Mouse (Mus musculus): ENCODE results near the gene Zswim5.

Zswim5 gene

DNA sequence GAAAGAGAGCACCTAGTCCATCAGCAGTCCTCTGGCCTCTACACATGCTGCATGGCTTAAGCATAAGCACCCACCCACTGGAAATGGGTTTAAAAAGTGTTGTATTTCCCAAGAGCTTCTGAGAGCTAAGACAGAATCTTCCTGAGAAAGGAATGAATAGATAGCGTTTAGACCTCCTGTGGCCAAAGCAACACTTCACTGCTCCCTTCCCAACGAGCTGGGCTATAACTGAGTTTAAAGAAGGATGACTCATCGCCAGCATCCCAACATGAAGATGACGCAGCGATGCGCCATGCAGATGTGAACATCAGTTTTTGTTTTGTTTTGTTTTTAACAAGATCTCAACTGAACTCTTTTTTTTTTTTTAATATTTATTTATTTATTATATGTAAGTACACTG lies 136.4 kb downstream of the Zswim5 start:
- ChIA-PET CTCF (interaction anchor here in 2 of 4 experiments (0.6 to 1.6 kb wide), 6 partner anchors 9 to 186 kb away, joined by 3 to 5 read pairs (median 4); no protein-coding TSS in a partner anchor), POLR2A (interaction anchor here (0.6 to 3.0 kb wide), 11 partner anchors 9 to 201 kb away, joined by 3 to 14 read pairs (median 3); partner anchors contain the start of gene Plk3 (in 1 of the 4))

DNA sequence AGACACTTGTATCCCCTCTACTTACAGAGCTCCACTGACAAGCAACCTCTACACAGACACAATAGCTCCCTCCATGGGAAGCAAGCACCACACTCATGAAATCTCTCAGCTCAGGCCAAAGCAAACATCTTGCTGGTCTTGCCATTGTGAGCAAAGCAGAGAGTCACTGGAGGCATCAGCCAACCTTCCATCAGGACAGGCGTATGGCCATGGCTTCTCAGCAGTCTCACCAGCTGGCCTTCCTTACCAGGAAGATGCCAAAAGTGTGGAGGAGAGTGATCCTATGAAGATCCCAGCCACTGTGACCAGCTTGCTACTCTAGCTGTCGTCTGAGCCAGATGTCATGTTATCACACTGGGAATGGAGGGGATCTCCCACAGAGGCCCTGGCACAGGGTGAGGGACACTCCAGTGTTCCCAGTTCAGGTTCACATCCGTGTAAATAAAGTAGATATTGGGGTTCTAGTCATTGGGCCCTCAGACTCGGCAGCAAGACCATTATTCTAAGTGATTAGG lies 137.8 kb downstream of the Zswim5 start:
- POLR2A ChIA-PET: interaction anchor here in 2 of 4 experiments (0.9 to 3.0 kb wide), 6 partner anchors 9 to 175 kb away, joined by 3 to 14 read pairs (median 4); partner anchors contain the start of genes Hectd3 (in 1 of the 2), Kif2c (in 1 of the 2) and Plk3 (in 1 of the 2)
- CTCF ChIA-PET: interaction anchor here in 3 of 4 experiments (0.7 to 1.0 kb wide), 6 partner anchors 9 to 114 kb away, joined by 3 read pairs; partner anchors contain the start of gene Hectd3 (in 1 of the 3)

GRCm38 (mm10) chr4:117017738-117018137 lies 140.6 kb downstream of the Zswim5 start:
- POLR2A ChIA-PET: interaction anchor here (0.6 to 8.0 kb wide), 18 partner anchors 9 to 393 kb away, joined by 3 to 61 read pairs (median 4); partner anchors contain the start of genes Hectd3 (in 2 of the 4), Plk3 (in 1 of the 4), Rps8 (in 1 of the 4) and Urod (in 1 of the 4)
- CTCF ChIA-PET: interaction anchor here in 3 of 4 experiments (0.9 to 3.2 kb wide), 10 partner anchors 8 to 128 kb away, joined by 3 to 14 read pairs (median 5); partner anchors contain the start of gene Hectd3 (in 2 of the 3)

DNA sequence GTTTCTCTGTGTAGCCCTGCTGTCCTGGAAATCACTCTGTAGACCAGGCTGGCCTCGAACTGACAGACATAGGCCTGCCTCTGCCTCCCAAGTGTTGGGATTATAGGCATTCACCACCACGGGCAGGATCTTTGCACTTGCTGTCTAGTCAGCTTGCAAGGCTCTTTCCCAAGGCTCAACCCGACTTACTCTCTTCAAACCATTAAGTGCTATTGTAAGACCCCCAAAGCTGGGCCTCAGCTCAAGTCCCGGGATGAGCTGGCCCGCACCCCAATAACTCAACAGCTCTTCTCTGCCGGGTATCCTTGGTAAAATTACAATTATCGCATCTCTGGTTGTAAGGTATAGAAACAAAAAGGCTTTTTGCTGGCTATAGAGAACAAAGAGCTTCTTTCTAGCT lies 141.2 kb downstream of the Zswim5 start:
- ChIA-PET POLR2A (interaction anchor here (0.6 to 8.0 kb wide), 27 partner anchors 10 to 1086 kb away, joined by 3 to 61 read pairs (median 4); partner anchors contain the start of genes Hectd3 (in 2 of the 4), Plk3 (in 1 of the 4), Rps8 (in 1 of the 4) and Urod (in 1 of the 4)), CTCF (interaction anchor here in 3 of 4 experiments (0.9 to 3.2 kb wide), 9 partner anchors 9 to 102 kb away, joined by 3 to 14 read pairs (median 5); partner anchors contain the start of gene Hectd3 (in 2 of the 3))

GRCm38 (mm10) chr4:117019206-117020134 lies 142.3 kb downstream of the Zswim5 start, which contains the start of gene Eif2b3:
Eif2b3 (plus strand) TSS chr4:117019402.
- POLR2A ChIA-PET: interaction anchor here in 3 of 4 experiments (0.5 to 8.0 kb wide), 39 partner anchors 9 to 1087 kb away, joined by 3 to 61 read pairs (median 4); partner anchors contain the start of genes Hectd3 (in 3 of the 3), Plk3 (in 2 of the 3), Btbd19 (in 1 of the 3) and Ccdc163 (in 1 of the 3)
- CTCF ChIA-PET: interaction anchor here (0.6 to 3.2 kb wide), 8 partner anchors 17 to 209 kb away, joined by 3 to 14 read pairs (median 6); partner anchors contain the start of gene Ptch2 (in 1 of the 4)

DNA sequence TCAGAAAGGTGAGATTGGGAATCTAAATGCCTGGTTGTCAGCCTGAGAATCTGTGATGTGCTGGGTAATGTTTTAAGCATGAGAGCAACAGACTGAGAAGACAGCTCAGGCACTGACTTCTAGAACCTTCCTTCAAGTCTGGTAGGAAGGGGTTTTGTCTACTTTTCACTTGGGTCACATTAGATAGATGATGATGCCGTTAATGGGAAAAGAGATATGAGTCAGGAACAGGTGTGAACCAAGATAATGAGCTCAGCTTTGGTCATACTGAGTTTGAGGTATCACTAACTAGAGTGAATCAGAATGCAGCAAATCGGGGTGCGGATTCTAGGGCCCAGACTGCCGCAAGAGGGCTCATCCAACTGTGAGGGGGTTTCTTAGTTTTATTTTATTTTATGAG lies 146.3 kb downstream of the Zswim5 start:
- POLR2A ChIA-PET: interaction anchor here (0.5 to 8.0 kb wide), 6 partner anchors 9 to 238 kb away, joined by 3 to 61 read pairs (median 8); no protein-coding TSS in a partner anchor
- CTCF ChIA-PET: interaction anchor here in 2 of 4 experiments (1.1 to 2.9 kb wide), 3 partner anchors 10 to 21 kb away, joined by 3 to 8 read pairs (median 3); no protein-coding TSS in a partner anchor

- POLR2A ChIA-PET: interaction anchor here in 1 of 4 experiments (0.6 to 1.2 kb wide), 3 partner anchors 37 to 122 kb away, joined by 3 read pairs; partner anchors contain the start of gene Urod
Measured at GRCm38 (mm10) chr4:117031105-117031504, 153.9 kb downstream of the Zswim5 start.

More at GRCm38 (mm10) chr4:117031105-117031504, 153.9 kb downstream of the Zswim5 start:
- CTCF ChIA-PET: interaction anchor here in 1 of 4 experiments (0.8 kb wide), 1 partner anchor 8 kb away, joined by 3 read pairs; no protein-coding TSS in a partner anchor

Data from embryonic stem cell, embryonic (primary cell).